Mouse (Mus musculus): ENCODE data around the gene Babam2.
"Not testable (repeated sequence)": the region's sequence is repeated elsewhere in the genome, so short reads cannot be mapped to it uniquely, and the experiment has no call there.

- not testable (repeated sequence) for TF ChIP-seq POLR2A (IDR thresholded peaks at IDR 0.05; ENCODE audit: low read depth, low read length); CTCF (IDR thresholded peaks at IDR 0.05; ENCODE audit: extremely low read depth, insufficient read length, insufficient replicate concordance, low read depth, low read length)
These were observed 161.4 kb downstream of the Babam2 start for GRCm38 (mm10) chr5:31858877-31859276.

All from small intestine, adult 2 months (tissue).